Mouse (Mus musculus) G1E (cell line): ENCODE results near the gene Myl4.

Experiments used
- CTCF ChIP-seq: IDR thresholded peaks from 2 replicates; pipeline ENCODE4 v1.5.1; 2012; ENCODE audit warnings: low read depth, low read length, inconsistent platforms, mixed read lengths
- GATA1 ChIP-seq: IDR thresholded peaks from 2 replicates; pipeline ENCODE4 v1.6.1; 2012; ENCODE audit warnings: borderline replicate concordance, low read length, inconsistent platforms, mixed read lengths

- no peak for TF ChIP-seq CTCF
- TF ChIP-seq GATA1 = no peak
Observed at GRCm38 (mm10) chr11:104572091-104572490, 21.6 kb downstream of the Myl4 start.
